Mouse (Mus musculus) midbrain, embryonic 12.5 days (tissue): ENCODE results near the gene Bex3. TPM values are rescaled to one million over a fixed set of nuclear protein-coding genes. Genes with fewer than 3 reads are reported as not detected.
"Not testable (repeated sequence)": the region's sequence is repeated elsewhere in the genome, so short reads cannot be mapped to it uniquely, and the experiment has no call there.

Experiments
- ATAC-seq: fragments of 200-750 bp; cut with Nextera tagmentation; 2 replicates; pipeline ENCODE4 v1.8.0; 2017; ENCODE audit warnings: low read depth, moderate TSS enrichment, moderate library complexity; ENCODE audit not compliant: low FRiP score
- H3K27ac ChIP-seq: fragments of 300-500 bp; sonication (generic); replicated peaks from 2 replicates; pipeline ENCODE4 v1.5.1; 2016; ENCODE audit warnings: mild to moderate bottlenecking
- H3K27me3 ChIP-seq: fragments of 300-500 bp; sonication (generic); 2 replicates; pipeline ENCODE4 v1.6.1; 2016; ENCODE audit warnings: mild to moderate bottlenecking
- H3K36me3 ChIP-seq: fragments of 300-500 bp; sonication (generic); 2 replicates; pipeline ENCODE4 v1.6.1; 2016
- H3K4me1 ChIP-seq: fragments of 300-500 bp; sonication (generic); 2 replicates; pipeline ENCODE4 v1.6.1; 2016
- H3K4me2 ChIP-seq: fragments of 300-500 bp; sonication (generic); replicated peaks from 2 replicates; pipeline ENCODE4 v1.6.1; 2016; ENCODE audit warnings: mild to moderate bottlenecking, moderate library complexity
- H3K4me3 ChIP-seq: fragments of 300-500 bp; sonication (generic); 2 replicates; pipeline ENCODE4 v1.5.1; 2016; ENCODE audit warnings: mild to moderate bottlenecking
- H3K9ac ChIP-seq: fragments of 300-500 bp; sonication (generic); replicated peaks from 2 replicates; pipeline ENCODE4 v1.6.1; 2016; ENCODE audit warnings: mild to moderate bottlenecking, moderate library complexity
- H3K9me3 ChIP-seq: fragments of 300-500 bp; sonication (generic); 2 replicates; pipeline ENCODE4 v1.6.1; 2016; ENCODE audit warnings: mild to moderate bottlenecking
- WGBS: fragments of 180-500 bp; shearing (Covaris S2); methylation state at CpG from one replicate; pipeline ENCODE4 v1.1.7; 2016; 5-methylcytosine and 5-hydroxymethylcytosine counted together
- polyA plus RNA-seq: library from polyadenylated mRNA; unstranded; fragments of >200 nt; fragmentation: Nextera tagmentation; extraction: Ambion mirVana; gene quantifications from 2 replicates; pipeline ENCODE4 v1.2.1, GENCODE M21; 2016

Gene Bex3
- 584 and 588 TPM in 2 replicates for polyA plus RNA-seq

GRCm38 (mm10) chrX:136269743-136270392, at the start of gene Bex3:
Gene Bex3 (plus strand): TSS chrX:136270253.
- WGBS, result 80% methylated on average over 4 of the region's 30 CpGs
- Histone ChIP-seq H3K4me2 (peak within 1 kb of the TSS; percentile 51), H3K4me3 (peak within 1 kb of the TSS; percentile 47), H3K27ac (peak within 1 kb of the TSS; percentile 67), H3K9ac (peak within 1 kb of the TSS; percentile 60), H3K4me1 (peaks cover 12% of the 10 kb centered on the region)
- H3K27me3 ChIP-seq, H3K36me3 ChIP-seq, H3K9me3 ChIP-seq: not testable (repeated sequence)
- peak; percentile 97 for ATAC-seq

- H3K27me3 ChIP-seq, result peaks cover 6% of the 10 kb centered on the region; the same call in 1 of the 2 replicates
- no peak overlapping the region for H3K4me2 ChIP-seq
- no peaks in the 10 kb centered on the region for H3K4me1 ChIP-seq
- WGBS, result 86% methylated on average over 6 of the region's 6 CpGs
- no peak for ATAC-seq
- no peak overlapping the region for H3K9ac ChIP-seq
- H3K27ac ChIP-seq, result no peak overlapping the region
- no peaks in the 10 kb centered on the region for H3K36me3 ChIP-seq
- H3K9me3 ChIP-seq, result no peaks in the 10 kb centered on the region
- H3K4me3 ChIP-seq, result no peak overlapping the region
Measured at GRCm38 (mm10) chrX:136223714-136224113, 46.3 kb upstream of the Bex3 start.

- Histone ChIP-seq H3K4me2 (no peak overlapping the region), H3K9me3 (no peaks in the 10 kb centered on the region), H3K27me3 (peaks cover 6% of the 10 kb centered on the region; the same call in 1 of the 2 replicates), H3K4me3 (no peak overlapping the region), H3K9ac (no peak overlapping the region), H3K36me3 (no peaks in the 10 kb centered on the region), H3K27ac (no peak overlapping the region), H3K4me1 (no peaks in the 10 kb centered on the region)
- ATAC-seq, result no peak
- 86% methylated on average over 5 of the region's 5 CpGs for WGBS
Measured at GRCm38 (mm10) chrX:136227768-136228167, 42.3 kb upstream of the Bex3 start.

- ATAC-seq, result no peak
- H3K4me1 ChIP-seq, result no peaks in the 10 kb centered on the region
- WGBS, result 55% methylated on average over 3 of the region's 3 CpGs
- H3K27ac ChIP-seq, result no peak overlapping the region
- no peak overlapping the region for H3K4me2 ChIP-seq
- no peaks in the 10 kb centered on the region for H3K36me3 ChIP-seq
- H3K27me3 ChIP-seq, result no peaks in the 10 kb centered on the region
- no peak overlapping the region for H3K9ac ChIP-seq
- no peaks in the 10 kb centered on the region for H3K9me3 ChIP-seq
- no peak overlapping the region for H3K4me3 ChIP-seq
Measured at GRCm38 (mm10) chrX:136238118-136238517, 31.9 kb upstream of the Bex3 start.

GRCm38 (mm10) chrX:136243181-136243580, 26.9 kb upstream of the Bex3 start:
- H3K27me3 ChIP-seq, result no peaks in the 10 kb centered on the region
- no peaks in the 10 kb centered on the region for H3K36me3 ChIP-seq
- no peak for ATAC-seq
- 81% methylated on average over 2 of the region's 2 CpGs for WGBS
- H3K4me2 ChIP-seq, result no peak overlapping the region
- H3K9ac ChIP-seq, result no peak overlapping the region
- H3K4me3 ChIP-seq, result no peak overlapping the region
- no peaks in the 10 kb centered on the region for H3K4me1 ChIP-seq
- H3K27ac ChIP-seq, result no peak overlapping the region
- H3K9me3 ChIP-seq, result no peaks in the 10 kb centered on the region

- Histone ChIP-seq H3K9ac (peak within 1 kb of the TSS; percentile 69), H3K36me3 (no peaks in the 10 kb centered on the region), H3K4me1 (no peaks in the 10 kb centered on the region), H3K4me3 (peak within 1 kb of the TSS; percentile 56), H3K4me2 (peak within 1 kb of the TSS; percentile 55), H3K27ac (peak within 1 kb of the TSS; percentile 57), H3K9me3 (no peaks in the 10 kb centered on the region), H3K27me3 (no peaks in the 10 kb centered on the region)
- WGBS, result 22% methylated on average over 20 of the region's 20 CpGs
- peak; percentile 95 for ATAC-seq
Measured at GRCm38 (mm10) chrX:136244574-136245229, 25.4 kb upstream of the Bex3 start, which contains the start of gene Tceal9. Gene Tceal9 (plus strand): TSS chrX:136245079.

GRCm38 (mm10) chrX:136245521-136246071, 24.5 kb upstream of the Bex3 start:
- WGBS, result 26% methylated on average over 13 of the region's 15 CpGs
- Histone ChIP-seq H3K27me3 (no peaks in the 10 kb centered on the region), H3K4me1 (no peaks in the 10 kb centered on the region), H3K9me3 (no peaks in the 10 kb centered on the region), H3K36me3 (no peaks in the 10 kb centered on the region), H3K4me2 (peak overlapping the region; percentile 55), H3K9ac (peak overlapping the region; percentile 69), H3K27ac (peak overlapping the region; percentile 57), H3K4me3 (peak overlapping the region; percentile 56)
- peak; percentile 72 for ATAC-seq

- WGBS, result 88% methylated on average over 6 of the region's 6 CpGs
- no peak for ATAC-seq
Measured at GRCm38 (mm10) chrX:136248811-136249210, 21.2 kb upstream of the Bex3 start.

GRCm38 (mm10) chrX:136249671-136250070, 20.4 kb upstream of the Bex3 start:
- H3K27ac ChIP-seq, result no peak overlapping the region
- H3K9me3 ChIP-seq, result no peaks in the 10 kb centered on the region
- H3K27me3 ChIP-seq, result no peaks in the 10 kb centered on the region
- WGBS, result 84% methylated on average over 7 of the region's 7 CpGs
- no peaks in the 10 kb centered on the region for H3K36me3 ChIP-seq
- H3K4me1 ChIP-seq, result no peaks in the 10 kb centered on the region
- no peak overlapping the region for H3K9ac ChIP-seq
- H3K4me2 ChIP-seq, result no peak overlapping the region
- H3K4me3 ChIP-seq, result no peak overlapping the region
- ATAC-seq, result no peak

More at GRCm38 (mm10) chrX:136248811-136249210, 21.2 kb upstream of the Bex3 start:
- H3K36me3 ChIP-seq, result no peaks in the 10 kb centered on the region
- no peak overlapping the region for H3K9ac ChIP-seq
- no peak overlapping the region for H3K4me2 ChIP-seq
- no peaks in the 10 kb centered on the region for H3K4me1 ChIP-seq
- no peak overlapping the region for H3K4me3 ChIP-seq
- H3K27ac ChIP-seq, result no peak overlapping the region
- no peaks in the 10 kb centered on the region for H3K27me3 ChIP-seq
- H3K9me3 ChIP-seq, result no peaks in the 10 kb centered on the region

GRCm38 (mm10) chrX:136252023-136252729, 17.9 kb upstream of the Bex3 start:
- no peaks in the 10 kb centered on the region for H3K4me1 ChIP-seq
- WGBS, result 65% methylated on average over 6 of the region's 6 CpGs
- H3K36me3 ChIP-seq, result no peaks in the 10 kb centered on the region
- no peak for ATAC-seq
- no peak overlapping the region for H3K4me2 ChIP-seq
- no peak overlapping the region for H3K4me3 ChIP-seq
- H3K9me3 ChIP-seq, result no peaks in the 10 kb centered on the region
- H3K9ac ChIP-seq, result no peak overlapping the region
- no peak overlapping the region for H3K27ac ChIP-seq
- no peaks in the 10 kb centered on the region for H3K27me3 ChIP-seq

- no peaks in the 10 kb centered on the region for H3K9me3 ChIP-seq
- H3K4me2 ChIP-seq, result no peak overlapping the region
- no peak overlapping the region for H3K27ac ChIP-seq
- ATAC-seq, result no peak
- WGBS, result 81% methylated on average over 5 of the region's 5 CpGs
- H3K36me3 ChIP-seq, result no peaks in the 10 kb centered on the region
- H3K9ac ChIP-seq, result no peak overlapping the region
- H3K4me3 ChIP-seq, result no peak overlapping the region
- peaks cover 12% of the 10 kb centered on the region for H3K4me1 ChIP-seq
- no peaks in the 10 kb centered on the region for H3K27me3 ChIP-seq
Measured at GRCm38 (mm10) chrX:136267720-136268119, 2.3 kb upstream of the Bex3 start.

GRCm38 (mm10) chrX:136268173-136268572, 1.9 kb upstream of the Bex3 start:
- Histone ChIP-seq H3K9ac (no peak overlapping the region), H3K27me3 (no peaks in the 10 kb centered on the region), H3K9me3 (no peaks in the 10 kb centered on the region), H3K4me3 (no peak overlapping the region), H3K4me1 (peaks cover 12% of the 10 kb centered on the region), H3K36me3 (no peaks in the 10 kb centered on the region), H3K4me2 (no peak overlapping the region), H3K27ac (no peak overlapping the region)
- 84% methylated on average over 4 of the region's 4 CpGs for WGBS
- no peak for ATAC-seq
